Mouse (Mus musculus) embryonic facial prominence, embryonic 13.5 days (tissue): ENCODE measurements around the gene Rfxap. TPM values are rescaled to one million over a fixed set of nuclear protein-coding genes. Genes with fewer than 3 reads are reported as not detected.

Source experiments
- polyA plus RNA-seq: library from polyadenylated mRNA; unstranded; fragments of >200 nt; fragmentation: Nextera tagmentation; extraction: Ambion mirVana; gene quantifications from 2 replicates; pipeline ENCODE4 v1.2.1, GENCODE M21; 2015

The Rfxap gene
- polyA plus RNA-seq, 1 experiment from 2014 or later, result 40.2 TPM

Other genes with a start within 250 kb of the Rfxap start
- 125 and 128 TPM in 2 replicates for gene Supt20, start 115.0 kb downstream of the Rfxap start, polyA plus RNA-seq
- gene Gm21958, start 93.4 kb downstream of the Rfxap start, polyA plus RNA-seq, result 0.88 TPM in 1 of 2 replicates, not detected in the other
- gene Exosc8, start 72.4 kb downstream of the Rfxap start, polyA plus RNA-seq, result 129 and 137 TPM in 2 replicates
- gene Alg5, start 72.3 kb downstream of the Rfxap start, polyA plus RNA-seq, result 51.3 and 55.6 TPM in 2 replicates
- gene Smad9, start 52.2 kb downstream of the Rfxap start, polyA plus RNA-seq, result 1.2 and 1.8 TPM in 2 replicates
- 0.08 TPM in 1 of 2 replicates, not detected in the other for gene Sertm1, start 108.1 kb upstream of the Rfxap start, polyA plus RNA-seq
- 1.7 and 3.0 TPM in 2 replicates for gene Ccna1, start 247.7 kb upstream of the Rfxap start, polyA plus RNA-seq